In genomic region chr7:81124773-81125172, GRCm38 (mm10) we compare ENCODE assay signal across 11 mouse cellular contexts. TPM values are rescaled to one million over a fixed set of nuclear protein-coding genes. Genes with fewer than 3 reads are reported as not detected.
DNase-seq lines count a peak whose midpoint lies in the region; ATAC-seq lines count a peak whose summit lies in the region.
"Had no signal": no experiment of that assay in that cellular context is flagged by ENCODE, and none has a peak within 500 bp of the region (broad histone marks: within the 10 kb centered on the region; RNA-seq: fewer than 3 reads in every experiment).

No protein-coding gene starts in this region.

- H3K9me3 ChIP-seq in neural tube, embryonic 15.5 days (replicated peaks): no peaks in the 10 kb centered on the region
- H3K9me3 ChIP-seq: embryonic facial prominence, embryonic 12.5 days; hindbrain, embryonic 15.5 days; limb, embryonic 13.5 days had no signal

- no peak overlapping the region for H3K27ac ChIP-seq in neural tube, embryonic 15.5 days (replicated peaks)
- H3K27ac ChIP-seq: embryonic facial prominence, embryonic 12.5 days; hindbrain, embryonic 15.5 days; limb, embryonic 13.5 days had no signal

- H3K36me3 ChIP-seq in neural tube, embryonic 15.5 days: no peaks in the 10 kb centered on the region
- H3K36me3 ChIP-seq: embryonic facial prominence, embryonic 12.5 days; hindbrain, embryonic 15.5 days; limb, embryonic 13.5 days had no signal

- peaks cover 12% of the 10 kb centered on the region; the same call in 1 of the 2 replicates for H3K4me1 ChIP-seq in neural tube, embryonic 15.5 days

- DNase-seq in urinary bladder, postnatal 14 days (ENCODE audit: low spot score): peak; percentile 46
- no peak for DNase-seq in urinary bladder, postnatal 10 days (ENCODE audit: low spot score)
- peak; percentile 71 to 83 for DNase-seq in gastrocnemius, postnatal 36 days
- peak; percentile 54 for DNase-seq in heart, postnatal 4 days
- peak; percentile 53 for DNase-seq in testis, postnatal 14 days (ENCODE audit: low spot score)
- DNase-seq in adrenal gland, postnatal 14 days: no peak
- no peak for DNase-seq in layer of hippocampus, adult 11-12 months (ENCODE audit: low spot score)

- intact Hi-C loops in gastrocnemius, postnatal 36 days (cut with DNase I): no loop called here

- no peaks in the 10 kb centered on the region for H3K27me3 ChIP-seq in neural tube, embryonic 15.5 days (replicated peaks)
- H3K27me3 ChIP-seq: embryonic facial prominence, embryonic 12.5 days; hindbrain, embryonic 15.5 days; limb, embryonic 13.5 days had no signal

- no peak overlapping the region for H3K9ac ChIP-seq in neural tube, embryonic 15.5 days (replicated peaks)
- H3K9ac ChIP-seq: embryonic facial prominence, embryonic 12.5 days; hindbrain, embryonic 15.5 days; limb, embryonic 13.5 days had no signal

- no peak overlapping the region for H3K4me2 ChIP-seq in neural tube, embryonic 15.5 days
- H3K4me2 ChIP-seq: embryonic facial prominence, embryonic 12.5 days; hindbrain, embryonic 15.5 days; limb, embryonic 13.5 days had no signal

- WGBS in neural tube, embryonic 15.5 days: 76% methylated on average over 8 of the region's 8 CpGs

- ATAC-seq in neural tube, embryonic 15.5 days (ENCODE audit: low FRiP score): no peak

- no peak overlapping the region for H3K4me3 ChIP-seq in neural tube, embryonic 15.5 days (replicated peaks)
- H3K4me3 ChIP-seq: embryonic facial prominence, embryonic 12.5 days; hindbrain, embryonic 15.5 days; limb, embryonic 13.5 days had no signal

RNA-seq across cellular contexts. Expression of gene Slc28a1, which starts 10.2 kb away (rescaled TPM):
- under 1 TPM; 0.20 to 0.36 TPM for total RNA-seq in gastrocnemius, postnatal 36 days (2021)
- total RNA-seq in heart, postnatal 4 days (2021): under 1 TPM in 1 of 2 experiments, not detected in 1; 0.33 TPM
- polyA plus RNA-seq in neural tube, embryonic 15.5 days (2015; fragmentation: Nextera tagmentation; extraction: Ambion mirVana): 0.05 and 0.17 TPM in 2 replicates
- 0.19 and 0.30 TPM in 2 replicates for total RNA-seq in adrenal gland, postnatal 14 days (2021)
- polyA plus RNA-seq: embryonic facial prominence, embryonic 12.5 days; hindbrain, embryonic 15.5 days had no signal

Comparison
In these comparisons a context has a peak if more than half of its experiments do, and no peak if none do; other contexts are left out.
1. DNase-seq: peak in urinary bladder, postnatal 14 days (single experiment), gastrocnemius, postnatal 36 days (2 of 2), heart, postnatal 4 days (single experiment) and testis, postnatal 14 days (single experiment); none in urinary bladder, postnatal 10 days (single experiment), adrenal gland, postnatal 14 days (single experiment) and layer of hippocampus, adult 11-12 months (single experiment).